10 mouse cellular contexts compared by ENCODE assay signal in the genomic region with DNA sequence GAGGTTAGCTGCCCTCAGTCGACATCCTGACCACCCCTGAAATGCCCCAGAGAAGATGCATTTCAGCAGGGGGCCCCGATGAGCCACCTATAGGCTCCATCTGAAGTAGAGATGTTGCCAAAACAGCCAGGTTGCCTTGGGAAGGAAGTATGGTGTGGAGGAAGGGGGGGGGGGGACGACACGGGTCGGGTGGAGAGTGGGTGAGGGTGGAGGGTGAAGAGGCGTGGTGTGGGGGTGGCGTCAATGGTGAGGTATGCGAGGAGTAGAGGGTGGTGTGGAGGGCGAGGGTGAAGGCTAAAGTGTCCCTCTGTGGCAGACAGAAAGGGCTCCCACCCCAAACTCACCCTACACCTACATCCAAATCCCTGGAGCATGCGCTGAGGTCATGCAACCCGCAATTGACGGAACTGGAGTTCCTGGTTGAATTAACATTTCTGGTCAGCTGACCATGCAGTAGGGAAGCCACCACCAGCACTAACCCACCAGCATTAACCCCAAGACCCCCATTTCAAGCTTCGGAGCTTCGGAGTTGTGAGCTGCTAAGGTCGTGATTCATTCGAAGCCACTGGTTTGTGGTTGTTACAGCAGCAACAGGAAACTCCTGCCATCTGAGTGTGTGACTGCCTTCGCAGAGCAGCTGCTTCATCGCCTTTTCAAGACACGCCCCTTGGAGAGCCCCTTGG. TPM values are rescaled to one million over a fixed set of nuclear protein-coding genes. Genes with fewer than 3 reads are reported as not detected.
DNase-seq lines count a peak whose midpoint lies in the region; ATAC-seq and TF ChIP-seq lines count a peak whose summit lies in the region.
"Had no signal": no experiment of that assay in that cellular context is flagged by ENCODE, and none has a peak within 500 bp of the region (broad histone marks: within the 10 kb centered on the region; RNA-seq: fewer than 3 reads in every experiment).

No protein-coding gene starts in this region.

- no peaks in the 10 kb centered on the region for H3K9me3 ChIP-seq in CH12.LX (replicated peaks; ENCODE audit: low read length)
- no peaks in the 10 kb centered on the region for H3K9me3 ChIP-seq in liver, embryonic 16.5 days (replicated peaks; ENCODE audit: control insufficient read depth, low read length)
- H3K9me3 ChIP-seq in limb, embryonic 10.5 days (replicated peaks) = no peaks in the 10 kb centered on the region
- H3K9me3 ChIP-seq in heart, embryonic 12.5 days (replicated peaks) = no peaks in the 10 kb centered on the region
- H3K9me3 ChIP-seq: intestine, embryonic 15.5 days had no signal

- H3K79me2 ChIP-seq in CH12.LX (replicated peaks; ENCODE audit: control insufficient read depth, extremely low read depth, insufficient read depth, poor library complexity, severe bottlenecking) = no peaks in the 10 kb centered on the region

- H3K4me2 ChIP-seq in CH12.LX (ENCODE audit: insufficient read depth, low read depth, poor library complexity, severe bottlenecking) = peak overlapping the region; percentile 84
- peak overlapping the region; percentile 44 for H3K4me2 ChIP-seq in liver, embryonic 16.5 days (ENCODE audit: low read depth, low read length)
- H3K4me2 ChIP-seq in heart, embryonic 12.5 days = no peak overlapping the region
- H3K4me2 ChIP-seq: intestine, embryonic 15.5 days had no signal

- H3K27ac ChIP-seq in CH12.LX (ENCODE audit: insufficient read depth, low read depth) = peak overlapping the region; percentile 76
- peak overlapping the region; percentile 58; the same call in 1 of the 2 replicates for H3K27ac ChIP-seq in liver, embryonic 16.5 days (ENCODE audit: low read length)
- no peak overlapping the region; the same call in 1 of the 2 replicates for H3K27ac ChIP-seq in small intestine, adult 2 months (ENCODE audit: insufficient read depth, low read depth, low read length)
- H3K27ac ChIP-seq in limb, embryonic 10.5 days = no peak overlapping the region
- H3K27ac ChIP-seq in heart, embryonic 12.5 days (ENCODE audit: poor library complexity, severe bottlenecking) = no peak overlapping the region
- H3K27ac ChIP-seq: intestine, embryonic 15.5 days had no signal

- no peak for ATAC-seq in liver, embryonic 16.5 days (ENCODE audit: low read depth)
- ATAC-seq in heart, embryonic 12.5 days (ENCODE audit: insufficient number of reproducible peaks, low FRiP score) = no peak
- ATAC-seq: intestine, embryonic 15.5 days had no signal

- dilution Hi-C loops in CH12.LX (cut with MboI; ENCODE audit: extremely low pct_ligation_motif_present, extremely low pct_unique_long_range_greater_than_20kb, low sequenced_read_pairs) = no loop called here

- in situ Hi-C loops in CH12.LX (cut with MboI; ENCODE audit: low pct_ligation_motif_present, low pct_unique_long_range_greater_than_20kb, low sequenced_read_pairs) = loop anchor here (25.0 kb wide), 1 partner anchor 644 kb away; no protein-coding TSS in a partner anchor

- WGBS in liver, embryonic 16.5 days (ENCODE audit: insufficient replicate concordance) = 12% methylated on average over 19 of the region's 19 CpGs
- 74% methylated on average over 19 of the region's 19 CpGs for WGBS in small intestine, adult 2 months
- 89% methylated on average over 19 of the region's 19 CpGs for WGBS in limb, embryonic 10.5 days
- WGBS in heart, embryonic 12.5 days = 79% methylated on average over 18 of the region's 19 CpGs

- H3K36me3 ChIP-seq in CH12.LX (replicated peaks in 1 of 2; ENCODE audit: control insufficient read depth in 1 of 2, insufficient read depth in 1 of 2, low read length in 1 of 2) = peaks cover 0 to 12% of the 10 kb centered on the region in 2 experiments
- H3K36me3 ChIP-seq in liver, embryonic 16.5 days (ENCODE audit: control insufficient read depth, insufficient read depth) = no peaks in the 10 kb centered on the region
- no peaks in the 10 kb centered on the region for H3K36me3 ChIP-seq in small intestine, adult 2 months (ENCODE audit: control insufficient read depth, insufficient read depth, low read length)
- H3K36me3 ChIP-seq in limb, embryonic 10.5 days = no peaks in the 10 kb centered on the region
- no peaks in the 10 kb centered on the region for H3K36me3 ChIP-seq in heart, embryonic 12.5 days
- H3K36me3 ChIP-seq: intestine, embryonic 15.5 days had no signal

- H3K4me1 ChIP-seq in CH12.LX (ENCODE audit: control insufficient read depth in 1 of 2, insufficient read depth in 2 of 2) = peaks cover 17 to 36% of the 10 kb centered on the region in 2 experiments
- H3K4me1 ChIP-seq in liver, embryonic 16.5 days (ENCODE audit: control insufficient read depth, low read depth, low read length) = no peaks in the 10 kb centered on the region
- H3K4me1 ChIP-seq in small intestine, adult 2 months (ENCODE audit: control insufficient read depth, insufficient read depth, insufficient read length, low read length) = no peaks in the 10 kb centered on the region
- no peaks in the 10 kb centered on the region for H3K4me1 ChIP-seq in limb, embryonic 10.5 days
- 0 out of 2 replicates have a peak, but pooled peaks cover 5% of the 10 kb centered on the region for H3K4me1 ChIP-seq in heart, embryonic 12.5 days (replicated peaks)
- H3K4me1 ChIP-seq: intestine, embryonic 15.5 days had no signal

- intact Hi-C loops in gastrocnemius, postnatal 14 days (cut with DNase I; ENCODE audit: low total_unique reads) = no loop called here

- peak; percentile 43 for TF ChIP-seq POLR2A in CH12.LX (IDR thresholded peaks at IDR 0.05; ENCODE audit: low read depth, low read length)
- TF ChIP-seq POLR2A in small intestine, adult 2 months (IDR thresholded peaks at IDR 0.05; ENCODE audit: low read depth, low read length) = no peak

- peak overlapping the region; percentile 30 to 58 (median 36) for H3K4me3 ChIP-seq in CH12.LX (replicated peaks in 1 of 3; ENCODE audit: low read depth in 2 of 3, low read length in 2 of 3, poor library complexity in 1 of 3)
- peak overlapping the region; percentile 5; the same call in 1 of the 2 replicates for H3K4me3 ChIP-seq in liver, embryonic 16.5 days (ENCODE audit: low read depth, low read length)
- H3K4me3 ChIP-seq in small intestine, adult 2 months (ENCODE audit: low read depth, low read length) = peak overlapping the region; percentile 21
- H3K4me3 ChIP-seq in limb, embryonic 10.5 days = no peak overlapping the region
- H3K4me3 ChIP-seq in heart, embryonic 12.5 days = no peak overlapping the region
- H3K4me3 ChIP-seq: intestine, embryonic 15.5 days had no signal

- H3K27me3 ChIP-seq in CH12.LX (replicated peaks) = no peaks in the 10 kb centered on the region
- H3K27me3 ChIP-seq in liver, embryonic 16.5 days (ENCODE audit: control insufficient read depth, insufficient read depth, low read depth, low read length) = no peaks in the 10 kb centered on the region
- H3K27me3 ChIP-seq in small intestine, adult 2 months (ENCODE audit: control insufficient read depth, insufficient read depth, low read length) = no peaks in the 10 kb centered on the region
- no peaks in the 10 kb centered on the region for H3K27me3 ChIP-seq in limb, embryonic 10.5 days (ENCODE audit: low read depth, poor library complexity, severe bottlenecking)
- H3K27me3 ChIP-seq in heart, embryonic 12.5 days (replicated peaks) = no peaks in the 10 kb centered on the region
- H3K27me3 ChIP-seq: intestine, embryonic 15.5 days had no signal

- peak in 1 of 2 experiments; percentile 50; a peak in 2 of 4 replicates for TF ChIP-seq CTCF in CH12.LX (conservative IDR thresholded peaks at IDR 0.05 in 1 of 2, IDR thresholded peaks at IDR 0.05 in 1 of 2; ENCODE audit: low read depth in 2 of 2, low read length in 2 of 2)
- TF ChIP-seq CTCF in small intestine, adult 2 months (IDR thresholded peaks at IDR 0.05; ENCODE audit: extremely low read depth, insufficient read length, insufficient replicate concordance, low read depth, low read length) = no peak

- H3K9ac ChIP-seq in CH12.LX (ENCODE audit: insufficient read depth, low read depth) = peak overlapping the region; percentile 78
- H3K9ac ChIP-seq in liver, embryonic 16.5 days (ENCODE audit: low read depth, low read length) = no peak overlapping the region
- no peak overlapping the region for H3K9ac ChIP-seq in heart, embryonic 12.5 days
- H3K9ac ChIP-seq: intestine, embryonic 15.5 days had no signal

- DNase-seq in B cell, adult 2 months = peak; percentile 76 to 81
- peak; percentile 57 for DNase-seq in CH12.LX (ENCODE audit: extremely low read depth)
- no peak for DNase-seq in limb, embryonic 10.5 days (ENCODE audit: low spot score)
- no peak for DNase-seq in urinary bladder, postnatal 10 days (ENCODE audit: low spot score)
- no peak for DNase-seq in gastrocnemius, postnatal 14 days
- DNase-seq: gastrocnemius, postnatal 36 days had no signal

- TF ChIP-seq RAD21 in CH12.LX (IDR thresholded peaks at IDR 0.05; ENCODE audit: low read depth, low read length) = peak; percentile 32

- TF ChIP-seq EP300 in CH12.LX (IDR thresholded peaks at IDR 0.05; ENCODE audit: low read length) = no peak

TF ChIP-seq in CH12.LX, 34 proteins besides CTCF, POLR2A, EP300 and RAD21 (continues in another document):
- TF ChIP-seq SMC3 (IDR thresholded peaks at IDR 0.05; ENCODE audit: low read depth, low read length) (peak; percentile 22; the same call in 1 of the 2 replicates), CHD2 (IDR thresholded peaks at IDR 0.05; ENCODE audit: low read length) (no peak), BHLHE40 (IDR thresholded peaks at IDR 0.05; ENCODE audit: low read depth, low read length) (peak; percentile 49), ZMIZ1 (IDR thresholded peaks at IDR 0.05; ENCODE audit: low read depth, low read length) (no peak), USF2 (conservative IDR thresholded peaks at IDR 0.05; ENCODE audit: low read depth, low read length) (peak; percentile 72), TBP (conservative IDR thresholded peaks at IDR 0.05; ENCODE audit: low read depth, low read length) (peak; percentile 32; the same call in 1 of the 2 replicates), SIN3A (IDR thresholded peaks at IDR 0.05; ENCODE audit: low read length) (no peak), ETS1 (conservative IDR thresholded peaks at IDR 0.05; ENCODE audit: low read depth, low read length) (peak; percentile 31), UBTF (IDR thresholded peaks at IDR 0.05; ENCODE audit: low read depth, low read length) (no peak), NELFE (IDR thresholded peaks at IDR 0.05; ENCODE audit: low read depth, low read length) (peak; percentile 26; the same call in 1 of the 2 replicates), KAT2A (IDR thresholded peaks at IDR 0.05; ENCODE audit: insufficient replicate concordance, low read length) (no peak), NRF1 (IDR thresholded peaks at IDR 0.05; ENCODE audit: low read depth, low read length) (peak; percentile 82)

RNA-seq across cellular contexts. Expression of a gene that starts 52.7 kb away (rescaled TPM):
- total RNA-seq in CH12.LX (2012; rRNA removed) (23.5 and 24.9 TPM in 2 replicates), CH12.LX (2014; rRNA removed) (24.6 and 24.7 TPM in 2 replicates)
- 21.8 and 27.2 TPM in 2 replicates for polyA plus RNA-seq in CH12.LX (2012; ENCODE audit: insufficient read length, low read depth)
- 0.23 and 0.33 TPM in 2 replicates for polyA plus RNA-seq in liver, embryonic 16.5 days (2015; fragmentation: Nextera tagmentation; extraction: Ambion mirVana)
- 0.37 and 0.91 TPM in 2 replicates for polyA plus RNA-seq in small intestine, adult 2 months (2012; rRNA removed)
- 0.10 and 0.30 TPM in 2 replicates for polyA plus RNA-seq in limb, embryonic 10.5 days (2016; fragmentation: Nextera tagmentation; extraction: Ambion mirVana)
- under 1 TPM; 0.21 to 0.29 TPM for total RNA-seq in gastrocnemius, postnatal 14 days (2021)
- polyA plus RNA-seq in heart, embryonic 12.5 days (2016; fragmentation: Nextera tagmentation; extraction: Ambion mirVana) = 1.5 TPM in 2 replicates

Comparison
In these comparisons a context has a peak if more than half of its experiments do, and no peak if none do; other contexts are left out.
1. DNase-seq: peak in B cell, adult 2 months (2 of 2) and CH12.LX (single experiment); none in limb, embryonic 10.5 days (single experiment), urinary bladder, postnatal 10 days (single experiment) and gastrocnemius, postnatal 14 days (single experiment).
2. H3K27ac ChIP-seq: peak in CH12.LX (single experiment) and liver, embryonic 16.5 days (single experiment); none in small intestine, adult 2 months (single experiment), limb, embryonic 10.5 days (single experiment) and heart, embryonic 12.5 days (single experiment).
3. H3K4me3 ChIP-seq: peak in CH12.LX (3 of 3), liver, embryonic 16.5 days (single experiment) and small intestine, adult 2 months (single experiment); none in limb, embryonic 10.5 days (single experiment) and heart, embryonic 12.5 days (single experiment).